Mouse (Mus musculus): ENCODE results near the gene Bud13. TPM values are rescaled to one million over a fixed set of nuclear protein-coding genes. Genes with fewer than 3 reads are reported as not detected.
"Not testable (repeated sequence)": the region's sequence is repeated elsewhere in the genome, so short reads cannot be mapped to it uniquely, and the experiment has no call there.

Bud13 gene
- total RNA-seq, 2 experiments from 2014 or later = 5.7 to 13.0 TPM

DNA sequence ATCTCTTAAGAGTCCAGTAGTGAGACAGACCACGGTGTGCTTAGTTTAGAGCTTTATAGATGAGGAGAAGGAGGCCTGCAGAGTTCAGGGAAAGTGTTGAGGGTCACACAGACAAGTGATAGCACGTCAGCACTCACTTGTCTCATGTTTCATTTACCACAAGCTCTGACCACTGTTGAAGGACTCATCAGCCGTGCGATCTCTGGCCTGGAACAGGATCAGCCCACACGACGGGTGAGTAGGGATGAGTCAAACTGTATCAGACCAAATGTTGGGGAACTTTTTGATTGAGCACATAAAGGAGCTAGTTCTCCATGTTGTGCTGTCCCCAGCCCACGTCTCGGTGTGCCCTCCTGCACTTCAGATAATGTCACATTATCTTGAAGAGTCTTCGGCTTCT is 8.3 kb upstream of the Bud13 start:
- no peak for ATAC-seq (replicated peaks; ENCODE audit: low FRiP score, poor library complexity, severe bottlenecking)

DNA sequence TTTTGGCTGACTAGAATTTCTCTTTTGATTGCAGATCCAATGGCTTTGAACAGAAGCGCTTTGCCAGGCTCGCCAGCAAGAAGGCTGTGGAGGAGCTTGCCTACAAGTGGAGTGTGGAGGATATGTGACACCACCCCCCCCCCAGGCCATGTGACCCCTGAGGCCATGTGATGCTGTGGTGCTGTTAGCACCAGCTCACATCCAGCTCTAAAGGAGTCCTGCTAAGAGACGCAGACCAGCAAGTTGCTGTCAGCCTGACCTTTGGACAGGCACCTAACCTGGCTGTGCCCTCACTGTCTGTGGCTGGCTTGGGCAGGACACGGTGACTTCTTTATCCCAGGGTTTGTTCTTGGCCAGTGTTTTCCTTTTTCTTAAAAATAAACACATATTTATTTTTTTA is 15.6 kb downstream of the Bud13 start:
- no peak for ATAC-seq (replicated peaks; ENCODE audit: low FRiP score, poor library complexity, severe bottlenecking)

DNA sequence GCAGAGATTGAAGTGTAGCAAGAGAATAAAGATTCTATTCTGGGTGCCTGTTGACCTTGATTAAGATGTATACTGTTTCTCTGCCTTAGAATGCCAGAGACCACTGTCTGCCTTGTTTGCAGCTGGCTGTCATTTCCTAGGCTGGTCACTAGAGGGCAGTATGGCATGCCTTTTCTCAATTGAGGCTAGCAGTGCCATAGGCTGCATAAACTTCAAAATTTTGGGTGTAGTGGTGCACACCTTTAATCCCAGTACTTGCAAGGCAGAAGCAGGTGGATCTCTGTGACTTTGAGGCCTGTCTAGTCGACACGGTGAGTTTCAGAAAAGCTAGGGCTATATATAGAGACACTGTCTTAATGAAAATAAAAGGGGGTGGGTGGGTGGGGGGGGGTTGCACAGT is 19.3 kb downstream of the Bud13 start:
- ATAC-seq (replicated peaks; ENCODE audit: low FRiP score, poor library complexity, severe bottlenecking) = peak; percentile 63

GRCm38 (mm10) chr9:46309121-46309520 is 26.3 kb downstream of the Bud13 start:
- ATAC-seq (replicated peaks; ENCODE audit: low FRiP score, poor library complexity, severe bottlenecking) = no peak

DNA sequence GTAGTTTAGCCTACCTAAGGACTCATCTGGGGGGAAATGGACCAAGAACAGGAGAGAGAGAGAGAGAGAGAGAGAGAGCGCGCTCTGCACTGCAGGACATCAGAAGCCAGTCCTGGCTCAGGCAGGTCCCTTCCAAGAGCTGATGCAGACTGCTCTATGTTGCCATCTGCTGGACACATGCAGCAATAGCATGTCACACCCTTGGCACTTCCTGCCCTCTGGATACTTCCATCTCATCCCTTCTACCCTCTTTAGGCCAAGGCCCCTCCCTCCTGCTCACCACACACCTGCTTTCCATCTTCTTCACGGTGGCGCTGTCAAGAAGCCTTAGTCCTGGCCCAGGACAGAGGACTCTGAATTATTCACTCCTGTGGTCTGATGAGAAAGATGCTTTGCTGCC is 31.7 kb downstream of the Bud13 start:
- peak; percentile 76 for ATAC-seq (replicated peaks; ENCODE audit: low FRiP score, poor library complexity, severe bottlenecking)

- ATAC-seq (replicated peaks; ENCODE audit: low FRiP score, poor library complexity, severe bottlenecking) = no peak
Measured at GRCm38 (mm10) chr9:46314921-46315320, 32.1 kb downstream of the Bud13 start.

- no peak for ATAC-seq (replicated peaks; ENCODE audit: low FRiP score, poor library complexity, severe bottlenecking)
Measured at GRCm38 (mm10) chr9:46315807-46316365, 33.1 kb downstream of the Bud13 start.

- ATAC-seq (replicated peaks; ENCODE audit: low FRiP score, poor library complexity, severe bottlenecking) = no peak
Measured at GRCm38 (mm10) chr9:46316388-46316787, 33.6 kb downstream of the Bud13 start.

GRCm38 (mm10) chr9:46316909-46317308 is 34.1 kb downstream of the Bud13 start:
- no peak for ATAC-seq (replicated peaks; ENCODE audit: low FRiP score, poor library complexity, severe bottlenecking)

GRCm38 (mm10) chr9:46317957-46318356 is 35.1 kb downstream of the Bud13 start:
- ATAC-seq (replicated peaks; ENCODE audit: low FRiP score, poor library complexity, severe bottlenecking) = no peak

GRCm38 (mm10) chr9:46319886-46320285 is 37.1 kb downstream of the Bud13 start, which contains the start of gene 4931429L15Rik:
4931429L15Rik (minus strand) TSS chr9:46319986.
- not testable (repeated sequence) for ATAC-seq (replicated peaks; ENCODE audit: low FRiP score, poor library complexity, severe bottlenecking)

DNA sequence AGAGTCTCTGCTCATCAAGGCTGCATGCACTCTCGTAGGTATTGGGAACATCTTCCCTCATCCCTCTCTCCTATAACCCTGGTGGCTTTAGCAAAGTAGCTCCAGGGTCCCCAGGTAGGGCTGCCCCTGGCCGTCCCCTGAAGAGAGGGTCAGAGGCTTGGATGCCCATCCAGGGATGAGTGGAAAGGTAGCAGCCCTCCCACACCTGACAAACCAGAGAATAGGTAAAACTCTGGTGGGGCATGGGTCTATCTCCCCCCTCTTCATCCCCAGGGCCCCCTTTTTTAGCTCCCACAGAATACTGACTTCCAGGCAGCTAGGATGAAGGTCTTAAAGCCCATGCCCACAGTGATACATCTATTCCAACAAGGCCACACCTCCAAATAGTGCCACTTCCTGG is 37.7 kb downstream of the Bud13 start:
- ATAC-seq (replicated peaks; ENCODE audit: low FRiP score, poor library complexity, severe bottlenecking) = no peak

DNA sequence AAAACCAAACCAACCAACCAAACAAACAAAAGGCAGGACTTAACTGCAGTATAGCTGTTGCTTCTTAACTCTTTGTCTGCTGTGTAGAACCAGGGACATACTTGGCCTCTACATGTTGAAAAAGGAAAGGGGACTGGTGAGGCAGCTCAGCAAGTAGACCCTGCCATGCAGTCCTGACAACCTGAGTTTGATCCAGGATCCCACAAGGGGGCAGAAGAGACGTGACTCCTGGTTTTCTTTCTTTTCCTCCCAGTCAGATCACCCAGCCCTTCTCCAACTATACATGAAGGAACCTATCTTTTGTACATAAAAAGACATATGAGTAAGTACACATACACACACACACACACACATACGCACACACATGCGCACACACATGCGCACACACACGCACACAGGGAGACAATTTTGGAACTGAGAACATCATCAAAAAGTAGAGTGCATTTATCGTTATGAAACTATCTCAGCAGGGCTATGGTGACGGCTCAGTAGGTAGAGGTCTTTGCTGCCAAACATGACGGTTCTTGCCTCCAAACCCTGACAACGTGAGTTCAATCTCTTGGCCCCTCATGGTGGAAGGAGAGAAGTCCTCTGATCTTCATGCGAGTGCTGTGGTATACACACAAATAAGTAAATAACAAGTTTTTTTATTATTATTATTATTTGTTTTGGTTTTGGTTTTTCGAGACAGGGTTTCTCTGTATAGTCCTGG is 44.0 kb downstream of the Bud13 start:
- ATAC-seq (replicated peaks; ENCODE audit: low FRiP score, poor library complexity, severe bottlenecking) = no peak

DNA sequence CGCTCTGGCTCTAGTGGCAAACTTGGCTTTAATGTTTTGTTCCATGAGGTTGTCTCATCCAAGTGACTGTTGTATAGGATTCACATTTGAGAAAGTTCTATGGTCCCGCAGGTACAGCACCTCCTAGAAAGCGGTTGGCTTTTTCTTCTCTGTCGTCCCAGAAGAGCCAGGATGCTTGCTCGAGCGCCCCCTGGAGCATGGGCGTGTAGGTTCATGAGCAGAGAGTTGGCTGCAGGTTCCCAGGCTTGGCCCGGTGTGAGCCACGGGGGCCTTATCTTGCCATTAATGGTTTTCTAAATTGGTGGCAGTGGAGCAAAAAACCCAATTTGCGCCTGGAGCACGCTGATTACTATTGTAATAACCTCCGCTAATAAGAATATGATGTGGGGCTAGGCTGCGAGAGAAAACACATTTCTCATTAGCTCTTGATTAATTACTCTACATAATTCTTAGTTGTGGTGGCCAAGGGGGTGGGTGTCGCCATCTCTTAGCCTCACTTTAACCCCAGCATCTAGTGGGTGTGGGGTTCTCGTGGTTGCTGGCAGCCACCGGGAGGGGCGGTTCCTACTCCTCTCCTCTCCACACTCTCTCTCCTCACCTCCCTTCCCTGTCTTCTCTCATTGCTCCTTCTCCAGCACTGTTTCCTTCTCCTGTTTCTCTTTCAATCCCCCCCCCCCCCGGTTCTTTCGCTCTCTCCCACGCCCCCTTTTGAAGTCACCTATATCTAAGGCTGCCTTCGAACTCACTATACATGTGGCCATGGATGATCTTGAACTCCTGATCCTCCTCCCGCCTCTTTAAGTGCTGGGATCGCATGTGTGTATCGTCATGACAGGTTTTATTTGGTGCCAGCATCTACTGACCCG is 45.1 kb downstream of the Bud13 start:
- no peak for ATAC-seq (replicated peaks; ENCODE audit: low FRiP score, poor library complexity, severe bottlenecking)

DNA sequence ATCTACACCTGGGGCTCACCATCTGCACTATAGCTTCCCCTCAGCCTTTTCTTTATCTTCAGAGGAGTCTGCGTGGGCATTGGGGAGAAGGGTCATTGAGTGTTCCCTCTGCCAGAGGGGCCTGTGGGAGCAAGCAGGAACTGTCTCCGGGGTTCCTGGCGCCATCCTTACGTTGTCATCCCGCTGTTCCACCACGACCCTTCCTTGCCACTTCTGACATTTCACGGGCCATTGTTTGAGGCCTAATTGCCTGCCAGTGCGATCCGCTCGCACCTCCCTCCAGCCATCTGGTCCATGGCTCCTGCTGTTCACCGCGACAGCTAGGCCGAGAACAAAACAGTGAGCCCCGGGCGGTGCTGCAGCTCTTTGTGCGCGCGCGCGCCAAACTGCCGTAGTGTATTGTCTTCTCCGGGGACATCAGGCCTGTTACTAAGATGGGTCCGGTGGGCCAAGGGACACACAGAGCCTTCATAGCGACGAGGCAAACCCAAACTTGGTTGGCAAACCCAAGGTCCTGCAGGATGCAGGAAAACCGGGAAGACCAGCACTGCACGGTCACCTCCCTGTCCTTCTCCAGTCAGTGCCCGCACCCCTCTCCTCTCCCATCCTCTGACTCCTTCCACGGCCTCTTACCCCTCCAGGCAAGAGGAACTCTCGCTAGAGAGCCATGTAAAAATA is 45.9 kb downstream of the Bud13 start:
- no peak for ATAC-seq (replicated peaks; ENCODE audit: low FRiP score, poor library complexity, severe bottlenecking)

DNA sequence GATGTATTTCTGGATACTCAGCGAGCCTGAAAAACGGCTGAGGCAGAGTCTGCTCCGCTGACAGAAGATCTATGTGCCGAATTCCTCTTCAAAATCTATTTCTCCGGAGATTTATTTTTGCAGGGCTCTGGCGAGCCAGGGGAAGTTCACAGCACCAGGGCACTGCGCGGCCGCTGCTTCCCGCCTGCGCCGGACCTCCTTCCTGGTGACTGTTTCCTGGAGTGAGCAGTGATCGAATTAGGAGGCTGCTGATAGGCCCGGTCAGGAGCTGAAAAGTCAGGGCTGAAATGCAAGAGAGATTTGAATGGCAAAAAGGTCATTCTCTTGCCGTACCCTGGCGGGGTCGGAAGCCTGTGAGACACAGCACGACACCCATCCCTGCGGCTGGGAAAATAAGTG is 46.4 kb downstream of the Bud13 start:
- ATAC-seq (replicated peaks; ENCODE audit: low FRiP score, poor library complexity, severe bottlenecking) = no peak

DNA sequence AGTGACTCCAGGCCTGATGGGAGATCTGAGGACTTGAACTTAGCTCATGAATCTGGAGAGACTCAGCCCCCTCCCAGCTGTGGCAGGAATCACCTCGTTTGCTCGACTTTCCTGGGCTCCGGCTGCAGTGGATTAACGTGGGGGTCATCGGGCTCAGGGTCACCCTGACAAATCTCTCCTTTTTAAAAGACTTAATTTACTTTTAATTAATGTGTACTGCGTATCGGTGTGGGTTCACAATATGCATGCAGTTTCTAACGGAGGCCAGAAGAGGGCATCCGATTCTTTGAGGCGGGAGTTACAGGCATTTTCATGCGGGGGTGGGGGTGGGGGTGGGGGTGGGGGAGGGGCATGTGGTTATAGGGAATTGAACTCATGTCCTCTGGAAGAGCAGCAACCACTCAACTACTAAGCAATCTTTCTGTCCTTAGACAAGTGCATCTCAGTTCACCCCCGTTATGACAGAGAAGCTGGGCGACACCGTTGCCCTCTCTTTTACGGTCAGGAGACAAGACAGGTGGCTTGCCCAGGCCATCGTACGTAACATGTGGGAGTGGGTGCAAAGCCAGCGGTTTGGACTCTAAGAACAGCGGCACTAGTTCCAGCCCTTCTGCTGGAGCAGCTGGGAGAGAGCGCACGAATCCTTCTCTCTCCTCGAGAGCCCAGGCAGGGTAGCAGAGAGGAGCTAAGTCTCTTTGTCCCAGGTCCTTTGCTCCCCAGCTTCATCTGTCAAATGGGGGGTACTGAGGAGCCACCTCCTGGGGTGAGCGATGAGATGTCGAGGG is 47.2 kb downstream of the Bud13 start:
- no peak for ATAC-seq (replicated peaks; ENCODE audit: low FRiP score, poor library complexity, severe bottlenecking)

GRCm38 (mm10) chr9:46330586-46330895 is 47.7 kb downstream of the Bud13 start:
- no peak for ATAC-seq (replicated peaks; ENCODE audit: low FRiP score, poor library complexity, severe bottlenecking)

GRCm38 (mm10) chr9:46331301-46331700 is 48.5 kb downstream of the Bud13 start:
- no peak for ATAC-seq (replicated peaks; ENCODE audit: low FRiP score, poor library complexity, severe bottlenecking)

Measured in erythroid progenitor cell, adult 5-6 weeks (primary cell).